Mouse (Mus musculus) brain, embryonic 18.5 days (tissue): Measurements from ENCODE around the gene Gyg.

ENCODE experiments used
- DNase-seq: peaks from one replicate; pipeline ENCODE4 v3.0.0-alpha.2; 2012; ENCODE audit warnings: low read depth, low spot score

The Gyg gene

GRCm38 (mm10) chr3:20154531-20155367 is at the start of gene Gyg:
Gene Gyg, minus strand, starts transcription at chr3:20155317.
- DNase-seq = no peak

GRCm38 (mm10) chr3:20198869-20199268 is 43.8 kb upstream of the Gyg start:
- DNase-seq = peak; percentile 8

- no peak for DNase-seq
Observed at GRCm38 (mm10) chr3:20197878-20198277, 42.8 kb upstream of the Gyg start.

- no peak for DNase-seq
Observed at GRCm38 (mm10) chr3:20188976-20189675, 34.0 kb upstream of the Gyg start.

- no peak for DNase-seq
Observed at GRCm38 (mm10) chr3:20172394-20172793, 17.3 kb upstream of the Gyg start.

GRCm38 (mm10) chr3:20167487-20167886 is 12.4 kb upstream of the Gyg start:
- DNase-seq = no peak

GRCm38 (mm10) chr3:20155476-20155875 is 359 bp upstream of the Gyg start:
- no peak for DNase-seq

- DNase-seq = no peak
Observed at GRCm38 (mm10) chr3:20151651-20152050, 3.5 kb downstream of the Gyg start.

GRCm38 (mm10) chr3:20150511-20150910 is 4.6 kb downstream of the Gyg start:
- no peak for DNase-seq

- no peak for DNase-seq
Observed at GRCm38 (mm10) chr3:20147647-20148046, 7.5 kb downstream of the Gyg start.

GRCm38 (mm10) chr3:20146884-20147395 is 8.2 kb downstream of the Gyg start:
- no peak for DNase-seq

- DNase-seq = no peak
Observed at GRCm38 (mm10) chr3:20145696-20146113, 9.4 kb downstream of the Gyg start.

GRCm38 (mm10) chr3:20144401-20144800 is 10.7 kb downstream of the Gyg start:
- DNase-seq = no peak

- DNase-seq = no peak
Observed at GRCm38 (mm10) chr3:20143726-20144125, 11.4 kb downstream of the Gyg start.

GRCm38 (mm10) chr3:20142576-20142975 is 12.5 kb downstream of the Gyg start:
- DNase-seq = no peak

- DNase-seq = no peak
Observed at GRCm38 (mm10) chr3:20142101-20142500, 13.0 kb downstream of the Gyg start.

GRCm38 (mm10) chr3:20141679-20142078 is 13.4 kb downstream of the Gyg start:
- DNase-seq = no peak

- DNase-seq = no peak
Observed at GRCm38 (mm10) chr3:20141240-20141639, 13.9 kb downstream of the Gyg start.

GRCm38 (mm10) chr3:20136868-20137581 is 18.1 kb downstream of the Gyg start:
- DNase-seq = no peak

- no peak for DNase-seq
Observed at GRCm38 (mm10) chr3:20134545-20134944, 20.6 kb downstream of the Gyg start.

- no peak for DNase-seq
Observed at GRCm38 (mm10) chr3:20133745-20134144, 21.4 kb downstream of the Gyg start.

- no peak for DNase-seq
Observed at GRCm38 (mm10) chr3:20132731-20133130, 22.4 kb downstream of the Gyg start.
